Mouse (Mus musculus) hindbrain, embryonic 16.5 days (tissue): ENCODE results near the gene Wdfy2. TPM values are rescaled to one million over a fixed set of nuclear protein-coding genes. Genes with fewer than 3 reads are reported as not detected.
A peak's percentile ranks its signal among the peaks of the same experiment; 100 is the strongest.
"Not testable (repeated sequence)": the region's sequence is repeated elsewhere in the genome, so short reads cannot be mapped to it uniquely, and the experiment has no call there.

Experiments used
- ATAC-seq: fragments of 200-750 bp; cut with Nextera tagmentation; 2 replicates; pipeline ENCODE4 v1.8.0; 2017; ENCODE audit warnings: moderate TSS enrichment, moderate library complexity
- H3K27ac ChIP-seq: fragments of 300-500 bp; sonication (generic); 2 replicates; pipeline ENCODE4 v1.5.1; 2014; ENCODE audit warnings: low read depth, mild to moderate bottlenecking, control low read depth, low read length, moderate library complexity
- H3K27me3 ChIP-seq: fragments of 300-500 bp; sonication (generic); replicated peaks from 2 replicates; pipeline ENCODE4 v1.6.1; 2014; ENCODE audit warnings: low read length; ENCODE audit not compliant: control insufficient read depth, insufficient read depth
- H3K36me3 ChIP-seq: fragments of 300-500 bp; sonication (generic); 2 replicates; pipeline ENCODE4 v1.6.1; 2014; ENCODE audit warnings: mild to moderate bottlenecking, low read length, moderate library complexity, mixed read lengths; ENCODE audit not compliant: control insufficient read depth, insufficient read depth
- H3K4me1 ChIP-seq: fragments of 300-500 bp; sonication (generic); 2 replicates; pipeline ENCODE4 v1.6.1; 2014; ENCODE audit warnings: low read depth, low read length; ENCODE audit not compliant: control insufficient read depth, insufficient read depth
- H3K4me2 ChIP-seq: fragments of 300-500 bp; sonication (generic); 2 replicates; pipeline ENCODE4 v1.6.1; 2014; ENCODE audit warnings: mild to moderate bottlenecking, low read length, control low read depth, moderate library complexity
- H3K4me3 ChIP-seq: fragments of 300-500 bp; sonication (generic); 2 replicates; pipeline ENCODE4 v1.5.1; 2014; ENCODE audit warnings: mild to moderate bottlenecking, low read length, control low read depth, moderate library complexity
- H3K9ac ChIP-seq: fragments of 300-500 bp; sonication (generic); 2 replicates; pipeline ENCODE4 v1.6.1; 2014; ENCODE audit warnings: low read depth, mild to moderate bottlenecking, control low read depth, low read length, moderate library complexity
- H3K9me3 ChIP-seq: fragments of 300-500 bp; sonication (generic); 2 replicates; pipeline ENCODE4 v1.6.1; 2014; ENCODE audit warnings: mild to moderate bottlenecking, low read length, moderate library complexity; ENCODE audit not compliant: control insufficient read depth
- WGBS: fragments of 180-500 bp; shearing (Covaris S2); extraction: QIAGEN DNeasy Blood & Tissue Kit; methylation state at CpG from one replicate; pipeline ENCODE4 v1.1.7; 2014; 5-methylcytosine and 5-hydroxymethylcytosine counted together
- polyA plus RNA-seq: library from polyadenylated mRNA; unstranded; fragments of >200 nt; fragmentation: Nextera tagmentation; extraction: Ambion mirVana; gene quantifications from 2 replicates; pipeline ENCODE4 v1.2.1, GENCODE M21; 2015

Gene Wdfy2
- polyA plus RNA-seq, 1 experiment from 2014 or later, result 6.2 TPM

DNA sequence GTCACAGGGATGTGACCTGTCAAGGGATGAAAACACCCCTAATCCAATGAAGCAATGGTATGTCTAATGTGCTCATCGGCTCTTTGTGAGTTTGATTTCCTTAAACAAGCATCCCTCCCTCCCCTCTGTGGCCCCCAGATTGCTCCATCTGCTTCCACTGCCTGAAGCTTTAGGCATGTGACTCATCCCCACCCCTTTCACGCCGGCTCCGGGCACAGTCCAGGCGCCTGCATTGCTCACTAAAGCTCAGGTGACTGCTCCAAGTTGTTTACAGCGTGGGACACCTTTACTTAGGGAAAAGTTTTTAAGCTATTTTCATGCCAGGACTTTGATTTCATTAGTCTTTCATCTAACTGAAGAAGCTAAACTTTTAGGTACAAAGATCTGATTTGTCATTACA is 22.9 kb upstream of the Wdfy2 start:
- 78% methylated on average over 6 of the region's 6 CpGs for WGBS

DNA sequence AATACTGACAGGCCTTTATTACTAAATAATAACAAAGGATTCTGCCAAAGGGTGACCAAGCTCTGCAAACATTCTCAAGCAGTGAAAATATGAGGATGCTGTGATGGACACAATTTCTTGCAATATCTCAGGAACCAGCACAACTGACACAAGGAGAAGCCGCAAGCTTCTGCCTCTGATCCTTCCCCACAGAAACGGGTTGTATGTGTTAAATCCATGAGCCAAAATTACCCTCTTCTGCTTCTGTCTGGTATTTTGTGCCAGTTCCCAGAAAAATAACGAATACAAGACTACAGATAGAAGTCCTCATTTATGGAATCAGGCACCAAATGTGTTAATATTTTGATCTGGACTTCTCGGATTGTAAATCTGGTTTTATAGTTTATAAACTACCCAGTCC is 20.7 kb upstream of the Wdfy2 start:
- Histone ChIP-seq H3K36me3 (no peaks in the 10 kb centered on the region), H3K27ac (no peak overlapping the region), H3K4me3 (no peak overlapping the region), H3K9me3 (no peaks in the 10 kb centered on the region), H3K27me3 (no peaks in the 10 kb centered on the region), H3K4me2 (no peak overlapping the region), H3K4me1 (no peaks in the 10 kb centered on the region), H3K9ac (no peak overlapping the region)
- WGBS, result 84% methylated on average over 4 of the region's 4 CpGs
- no peak for ATAC-seq

More for the DNA sequence above, 22.9 kb upstream of the Wdfy2 start:
- no peak for ATAC-seq
- H3K9me3 ChIP-seq, result no peaks in the 10 kb centered on the region
- no peak overlapping the region for H3K9ac ChIP-seq
- H3K4me1 ChIP-seq, result no peaks in the 10 kb centered on the region
- H3K4me2 ChIP-seq, result no peak overlapping the region
- no peaks in the 10 kb centered on the region for H3K27me3 ChIP-seq
- no peak overlapping the region for H3K27ac ChIP-seq
- no peak overlapping the region for H3K4me3 ChIP-seq
- no peaks in the 10 kb centered on the region for H3K36me3 ChIP-seq

DNA sequence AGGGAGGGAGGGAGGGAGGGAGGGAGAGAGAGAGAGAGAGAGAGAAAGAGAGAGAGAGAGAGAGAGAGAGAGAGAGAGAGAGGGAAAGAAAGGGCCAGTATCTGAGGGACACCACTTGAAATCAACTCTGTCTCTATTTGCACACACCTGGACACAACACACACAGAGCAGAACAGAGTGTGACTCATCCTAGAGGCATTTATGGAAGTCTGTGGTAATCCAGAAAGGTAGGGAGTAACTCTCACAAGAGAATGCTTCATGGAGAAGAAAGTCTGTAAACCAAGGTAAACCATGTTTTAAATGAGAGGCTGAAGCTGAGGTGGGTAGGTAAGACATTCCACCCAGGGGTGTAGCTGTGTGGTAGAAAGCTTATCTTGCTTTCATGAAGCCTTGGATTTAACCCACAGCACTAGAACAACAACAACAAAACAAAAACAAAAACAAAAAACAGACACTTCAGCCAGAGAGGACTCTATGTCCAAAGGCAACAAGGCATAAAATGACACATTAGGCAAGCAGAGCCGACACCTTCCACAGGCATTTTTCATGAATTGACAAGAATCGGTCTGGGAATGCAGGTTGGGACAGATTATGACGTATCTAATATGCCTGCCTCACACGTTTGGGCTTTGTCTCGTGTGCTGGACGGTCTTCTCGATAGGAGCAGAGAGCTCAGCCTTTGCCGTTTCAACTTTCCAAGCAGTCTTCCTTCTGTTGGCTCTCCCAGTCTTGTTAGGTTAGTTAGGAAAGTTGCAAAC is 11.7 kb upstream of the Wdfy2 start:
- Histone ChIP-seq H3K9me3 (no peaks in the 10 kb centered on the region), H3K27ac (no peak overlapping the region), H3K9ac (no peak overlapping the region), H3K4me3 (no peak overlapping the region), H3K4me2 (no peak overlapping the region), H3K27me3 (no peaks in the 10 kb centered on the region), H3K4me1 (no peaks in the 10 kb centered on the region), H3K36me3 (no peaks in the 10 kb centered on the region)
- WGBS, result 86% methylated on average over 8 of the region's 8 CpGs
- no peak for ATAC-seq

DNA sequence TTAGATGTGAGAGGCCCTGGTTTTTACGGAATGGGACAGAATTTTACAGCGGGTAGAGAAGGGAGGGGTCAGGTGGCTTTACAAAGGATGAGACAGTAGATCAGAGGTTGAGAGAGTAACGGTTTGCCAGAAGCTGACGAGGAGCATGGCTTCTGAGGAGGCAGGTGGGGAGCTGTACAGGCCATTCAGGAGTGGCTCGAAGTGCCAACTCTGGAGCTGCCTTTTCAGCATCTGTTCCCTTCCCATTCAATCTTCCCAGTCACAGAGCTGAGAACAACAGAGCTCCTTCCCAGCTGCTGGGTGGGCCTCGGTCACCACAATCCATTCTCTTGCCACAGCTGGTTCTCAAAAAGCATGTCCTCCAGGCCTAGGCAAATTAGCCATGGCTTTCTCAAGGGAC is 8.2 kb upstream of the Wdfy2 start:
- Histone ChIP-seq H3K9ac (no peak overlapping the region), H3K4me3 (no peak overlapping the region), H3K9me3 (no peaks in the 10 kb centered on the region), H3K27me3 (no peaks in the 10 kb centered on the region), H3K4me2 (no peak overlapping the region), H3K36me3 (no peaks in the 10 kb centered on the region), H3K27ac (no peak overlapping the region), H3K4me1 (no peaks in the 10 kb centered on the region)
- WGBS, result 34% methylated on average over 6 of the region's 6 CpGs
- no peak for ATAC-seq

DNA sequence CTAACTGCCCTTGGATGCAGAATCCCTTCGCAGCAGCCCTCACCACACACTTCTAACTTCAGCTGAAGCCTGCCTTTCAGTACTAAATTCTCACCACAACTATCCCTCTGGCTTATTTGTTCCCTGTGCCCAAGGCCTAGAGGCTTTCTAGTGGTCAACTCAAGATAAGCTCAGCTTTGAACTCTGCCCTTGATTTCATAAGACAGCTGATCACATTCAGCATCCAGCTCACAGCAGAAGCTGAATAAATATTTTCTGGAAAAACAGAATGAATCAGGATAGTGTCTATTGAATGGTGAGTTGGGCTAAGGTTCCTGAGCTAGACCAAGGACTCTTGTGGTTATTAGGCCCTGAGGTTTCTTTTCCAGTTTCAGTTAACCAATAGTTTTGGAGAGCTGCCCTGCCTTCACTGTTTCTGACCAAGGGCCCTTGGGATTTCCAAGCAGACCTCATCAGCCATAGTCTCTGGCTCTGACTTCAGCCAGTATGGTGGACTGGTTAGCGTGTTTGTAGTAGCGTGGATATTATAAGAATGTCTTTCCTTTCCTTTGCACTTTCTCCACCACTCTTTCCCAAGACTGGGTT is 5.7 kb upstream of the Wdfy2 start:
- Histone ChIP-seq H3K4me2 (no peak overlapping the region), H3K9ac (no peak overlapping the region), H3K27me3 (no peaks in the 10 kb centered on the region), H3K36me3 (no peaks in the 10 kb centered on the region), H3K27ac (no peak overlapping the region), H3K4me1 (no peaks in the 10 kb centered on the region), H3K9me3 (no peaks in the 10 kb centered on the region), H3K4me3 (no peak overlapping the region)
- WGBS, result 90% methylated on average over 3 of the region's 3 CpGs
- ATAC-seq, result no peak

DNA sequence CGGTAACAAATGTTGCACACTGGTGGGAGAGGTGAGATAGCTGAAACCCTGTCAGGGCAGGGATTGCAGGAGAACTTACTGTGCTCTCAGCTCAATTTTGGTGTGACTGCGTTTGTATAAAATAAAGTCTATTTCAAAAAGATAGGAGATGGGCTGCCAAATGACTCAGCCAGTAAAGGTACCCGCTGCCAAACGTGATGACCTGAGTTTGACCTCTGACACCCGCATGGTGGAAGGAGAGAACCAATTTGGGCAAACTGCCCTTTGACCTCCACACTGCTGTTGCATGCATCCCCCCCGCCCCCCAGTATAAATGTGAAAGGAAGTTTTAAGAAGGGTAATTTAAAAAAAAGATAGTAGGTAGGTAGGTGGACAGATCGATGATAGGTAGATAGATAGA is 4.4 kb upstream of the Wdfy2 start:
- no peak overlapping the region for H3K27ac ChIP-seq
- H3K4me1 ChIP-seq, result no peaks in the 10 kb centered on the region
- 83% methylated on average over 7 of the region's 7 CpGs for WGBS
- ATAC-seq, result no peak
- no peak overlapping the region for H3K4me2 ChIP-seq
- no peak overlapping the region for H3K9ac ChIP-seq
- H3K9me3 ChIP-seq, result no peaks in the 10 kb centered on the region
- H3K4me3 ChIP-seq, result no peak overlapping the region
- no peaks in the 10 kb centered on the region for H3K36me3 ChIP-seq
- H3K27me3 ChIP-seq, result no peaks in the 10 kb centered on the region

DNA sequence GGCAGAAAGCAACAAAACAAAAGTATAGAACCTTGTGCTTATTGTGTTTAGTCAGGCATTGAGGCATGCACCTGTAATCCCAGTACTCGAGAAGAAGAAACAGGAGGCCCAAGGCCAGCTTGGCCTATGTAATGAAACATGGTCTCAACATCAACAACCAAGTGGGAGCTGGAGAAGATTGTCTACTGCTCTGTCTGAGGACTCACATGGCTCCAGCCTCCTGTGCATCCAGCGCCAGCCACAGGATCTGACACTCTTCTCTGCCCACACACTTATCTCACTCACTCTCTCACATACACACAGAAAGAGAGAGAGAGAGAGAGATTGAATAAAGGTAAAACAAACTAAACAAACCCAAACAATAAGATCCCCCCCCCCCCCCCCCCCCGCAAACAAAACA is 3.9 kb upstream of the Wdfy2 start:
- H3K27ac ChIP-seq, result no peak overlapping the region
- H3K4me3 ChIP-seq, result no peak overlapping the region
- no peak overlapping the region for H3K9ac ChIP-seq
- H3K4me1 ChIP-seq, result peaks cover 2% of the 10 kb centered on the region; the same call in 1 of the 2 replicates
- no peaks in the 10 kb centered on the region for H3K36me3 ChIP-seq
- no peaks in the 10 kb centered on the region for H3K9me3 ChIP-seq
- no peaks in the 10 kb centered on the region for H3K27me3 ChIP-seq
- no peak for ATAC-seq
- H3K4me2 ChIP-seq, result no peak overlapping the region
- 85% methylated on average over 2 of the region's 3 CpGs for WGBS

DNA sequence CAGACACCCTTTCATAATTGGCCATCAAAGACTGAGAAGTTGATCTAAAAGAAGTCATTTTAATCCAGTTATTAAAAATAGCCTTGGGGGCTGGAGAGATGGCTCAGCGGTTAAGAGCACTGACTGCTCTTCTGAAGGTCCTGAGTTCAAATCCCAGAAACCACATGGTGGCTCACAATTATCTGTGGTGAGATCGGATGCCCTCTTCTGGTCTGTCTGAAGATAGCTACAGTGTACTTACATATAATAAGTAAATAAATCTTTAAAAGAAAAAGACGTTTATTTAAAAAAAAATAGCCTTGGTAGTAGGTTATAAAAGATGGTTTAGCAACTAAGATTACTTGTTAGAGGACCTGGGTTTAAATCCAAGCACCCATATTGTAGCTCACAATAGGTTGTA is 1.7 kb upstream of the Wdfy2 start:
- WGBS, result 80% methylated on average over 3 of the region's 3 CpGs
- not testable (repeated sequence) for H3K9me3 ChIP-seq, H3K27ac ChIP-seq, ATAC-seq, H3K9ac ChIP-seq, H3K36me3 ChIP-seq, H3K4me2 ChIP-seq, H3K4me3 ChIP-seq, H3K27me3 ChIP-seq
- peaks cover 15% of the 10 kb centered on the region for H3K4me1 ChIP-seq

DNA sequence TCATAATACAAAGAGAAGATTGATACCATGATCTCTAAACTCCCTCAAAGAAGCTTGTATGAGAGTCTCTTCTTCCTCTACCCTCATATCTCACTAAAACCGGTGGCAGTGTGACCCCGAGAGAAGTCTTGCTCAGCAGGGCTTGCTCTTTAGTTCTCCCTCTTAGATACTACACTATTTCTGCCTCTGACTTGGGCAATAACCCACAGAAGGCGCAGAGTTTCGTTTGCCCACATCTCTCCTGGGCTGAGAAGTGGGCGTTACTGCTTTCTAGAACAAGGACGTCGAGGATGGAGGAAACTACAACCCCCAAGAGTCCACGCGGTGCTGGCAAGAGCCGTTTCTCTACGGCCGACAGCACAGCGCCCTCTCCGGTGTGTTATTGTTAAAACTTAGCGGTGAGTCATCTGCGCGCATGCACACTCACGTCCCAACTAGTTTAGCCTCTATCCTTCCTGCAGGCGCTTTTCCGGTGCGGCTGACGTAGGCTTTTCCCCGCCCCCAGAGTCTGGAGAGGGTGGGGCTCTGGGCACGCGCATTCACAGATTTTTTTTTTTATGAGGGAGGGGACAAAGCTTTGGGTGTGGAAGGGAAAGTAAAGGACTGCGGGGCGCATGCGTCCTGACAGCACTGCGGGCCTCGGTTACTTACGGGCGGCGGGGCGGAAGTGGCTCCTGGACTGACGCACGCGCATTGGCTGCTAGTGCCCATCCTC is 395 bp upstream of the Wdfy2 start:
- peak; percentile 97 for ATAC-seq
- under 1% methylated on average over 37 of the region's 37 CpGs for WGBS
- no peaks in the 10 kb centered on the region for H3K36me3 ChIP-seq
- no peaks in the 10 kb centered on the region for H3K9me3 ChIP-seq
- H3K27ac ChIP-seq, result peak overlapping the region; percentile 86
- peak overlapping the region; percentile 92 for H3K4me3 ChIP-seq
- H3K27me3 ChIP-seq, result no peaks in the 10 kb centered on the region
- H3K4me2 ChIP-seq, result peak overlapping the region; percentile 78
- peaks cover 15% of the 10 kb centered on the region for H3K4me1 ChIP-seq
- peak overlapping the region; percentile 89 for H3K9ac ChIP-seq
